Mouse (Mus musculus): ENCODE results near the gene C7. TPM values are rescaled to one million over a fixed set of nuclear protein-coding genes. Genes with fewer than 3 reads are reported as not detected.

The C7 gene
- polyA plus RNA-seq, 1 experiment from 2014 or later: not detected

Other genes starting within 250 kb of the C7 start
- not detected in 2 replicates for gene Mroh2b, start 165.0 kb downstream of the C7 start, polyA plus RNA-seq (2016; fragmentation: Nextera tagmentation; extraction: Ambion mirVana)
- gene Card6, start 44.8 kb upstream of the C7 start, polyA plus RNA-seq (2016; fragmentation: Nextera tagmentation; extraction: Ambion mirVana): 0.70 and 0.73 TPM in 2 replicates
- gene Rpl37, start 52.9 kb upstream of the C7 start, polyA plus RNA-seq (2016; fragmentation: Nextera tagmentation; extraction: Ambion mirVana): 582 and 603 TPM in 2 replicates
- 16.1 and 17.5 TPM in 2 replicates for gene Prkaa1, start 80.1 kb upstream of the C7 start, polyA plus RNA-seq (2016; fragmentation: Nextera tagmentation; extraction: Ambion mirVana)
- 38.1 and 40.9 TPM in 2 replicates for gene Ttc33, start 121.8 kb upstream of the C7 start, polyA plus RNA-seq (2016; fragmentation: Nextera tagmentation; extraction: Ambion mirVana)
- gene Ptger4, start 180.4 kb upstream of the C7 start, polyA plus RNA-seq (2016; fragmentation: Nextera tagmentation; extraction: Ambion mirVana): 1.8 and 2.3 TPM in 2 replicates

Data from limb, embryonic 12.5 days (tissue).